Mouse (Mus musculus) lung, postnatal 4 days (tissue): Measurements from ENCODE around the gene Nt5c2.
"Not testable (repeated sequence)": the region's sequence is repeated elsewhere in the genome, so short reads cannot be mapped to it uniquely, and the experiment has no call there.

ENCODE experiments used
- DNase-seq, 2 experiments: peaks; one replicate each; pipeline ENCODE4 v3.0.0; 2021

The Nt5c2 gene

DNA sequence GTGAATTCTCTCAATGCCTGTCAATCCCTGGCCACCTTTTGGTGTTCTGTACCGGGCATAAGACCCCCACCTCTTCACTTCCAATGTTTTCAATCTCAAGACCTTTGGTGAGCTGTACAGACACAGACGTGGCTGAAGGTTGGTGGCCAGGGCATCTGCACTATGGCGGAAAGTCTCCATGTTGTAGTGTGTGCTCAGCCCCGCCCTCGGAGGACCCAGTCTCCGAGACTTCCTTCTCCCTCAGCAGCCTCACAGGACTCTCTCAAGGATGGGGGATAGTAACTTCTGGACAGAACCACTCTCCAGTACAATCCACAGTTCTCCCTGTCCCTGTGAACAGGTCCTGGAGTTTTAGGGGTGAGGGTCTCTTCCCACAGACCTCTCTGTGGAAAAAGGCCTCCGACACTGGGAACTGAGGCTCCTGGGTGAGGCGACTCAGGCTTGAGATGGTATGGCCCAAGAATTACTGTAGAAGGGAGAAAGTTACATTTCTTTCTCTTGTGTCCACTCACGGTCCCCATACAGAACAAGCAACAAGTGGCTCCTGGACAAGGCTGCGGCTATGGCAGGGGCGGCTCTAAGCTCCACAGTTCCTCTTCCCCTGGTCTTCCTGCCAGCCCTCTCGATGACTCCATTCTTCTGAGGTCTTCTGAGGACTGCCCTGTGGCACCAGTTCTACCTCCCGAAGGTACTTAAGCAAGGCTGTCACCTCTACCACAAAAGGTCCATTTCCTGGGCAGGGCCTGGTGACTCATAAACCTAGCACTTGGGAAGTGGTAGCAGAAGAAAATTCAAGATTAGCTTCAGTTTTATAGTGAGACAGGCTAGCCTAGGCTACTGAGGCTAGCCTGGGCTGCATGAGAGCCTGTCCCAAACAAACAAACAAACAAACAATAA, 30.0 kb downstream of the Nt5c2 start:
- peak; percentile 49 to 53 for DNase-seq

DNA sequence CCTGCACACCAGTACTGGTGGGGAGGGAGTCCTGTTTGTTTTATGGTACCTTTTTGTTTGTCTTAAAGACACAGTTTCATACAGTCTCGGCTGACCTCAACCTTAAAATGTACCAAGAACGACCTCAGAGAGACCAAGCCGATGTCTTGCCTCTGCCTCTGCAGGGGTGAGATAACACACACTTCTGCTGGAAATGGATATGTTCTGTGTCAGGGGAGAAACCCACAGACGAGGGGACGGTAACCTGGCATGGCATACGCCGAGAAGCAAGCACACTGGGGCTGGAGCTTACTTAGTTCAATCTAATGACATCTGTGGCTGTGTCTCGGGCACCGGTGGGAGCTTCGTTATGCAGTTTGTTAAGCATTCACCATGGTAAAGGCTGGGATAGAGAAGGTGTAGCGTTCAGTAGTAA, 31.0 kb downstream of the Nt5c2 start:
- no peak for DNase-seq

GRCm38 (mm10) chr19:46983352-46983965, 31.5 kb downstream of the Nt5c2 start:
- no peak for DNase-seq

- DNase-seq: no peak
These were observed 33.5 kb downstream of the Nt5c2 start for GRCm38 (mm10) chr19:46981462-46981861.

DNA sequence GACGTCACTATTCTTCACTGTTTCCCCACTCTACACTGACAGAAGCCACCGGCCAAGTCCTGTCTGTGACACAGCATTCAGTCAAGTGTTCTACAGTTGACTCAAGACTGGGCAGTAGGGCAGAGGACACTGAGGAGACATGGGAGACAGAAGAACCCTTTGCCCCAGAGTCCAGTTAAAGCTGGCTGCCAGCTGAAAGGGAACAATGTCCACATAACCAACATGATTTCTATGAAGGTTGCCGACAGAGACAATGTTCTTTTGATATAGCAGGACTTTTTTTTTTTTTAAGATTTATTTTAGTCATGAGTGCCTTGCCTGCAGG, 35.2 kb downstream of the Nt5c2 start:
- no peak for DNase-seq

GRCm38 (mm10) chr19:46978920-46979780, 35.8 kb downstream of the Nt5c2 start:
- no peak for DNase-seq

GRCm38 (mm10) chr19:46978069-46978468, 36.9 kb downstream of the Nt5c2 start:
- DNase-seq: not testable (repeated sequence)

GRCm38 (mm10) chr19:46977460-46977859, 37.5 kb downstream of the Nt5c2 start:
- no peak for DNase-seq

DNA sequence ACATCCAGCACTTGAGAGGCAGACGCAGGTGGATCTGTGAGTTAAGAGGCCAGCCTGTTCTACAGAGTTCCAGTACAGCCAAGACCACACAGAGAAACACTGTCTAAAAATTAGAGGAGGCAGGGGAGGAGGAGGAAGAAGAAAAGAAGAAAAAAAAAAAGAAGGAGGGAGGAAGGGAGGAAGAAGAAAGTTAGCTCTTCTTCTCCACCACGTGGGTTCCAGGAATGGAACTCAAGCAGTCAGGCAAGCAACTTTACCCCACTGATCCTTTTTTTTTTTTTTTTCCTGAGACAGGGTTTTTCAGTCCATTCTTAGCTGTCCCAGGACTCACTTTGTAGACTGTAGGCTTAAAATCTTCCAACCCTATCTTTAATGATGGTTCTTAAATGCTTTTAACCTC, 38.2 kb downstream of the Nt5c2 start:
- DNase-seq: no peak

- DNase-seq: no peak
These were observed 39.0 kb downstream of the Nt5c2 start for GRCm38 (mm10) chr19:46975997-46976396.

- peak in 1 of 2 experiments; percentile 76 for DNase-seq
These were observed 39.4 kb downstream of the Nt5c2 start for GRCm38 (mm10) chr19:46975565-46975964.

DNA sequence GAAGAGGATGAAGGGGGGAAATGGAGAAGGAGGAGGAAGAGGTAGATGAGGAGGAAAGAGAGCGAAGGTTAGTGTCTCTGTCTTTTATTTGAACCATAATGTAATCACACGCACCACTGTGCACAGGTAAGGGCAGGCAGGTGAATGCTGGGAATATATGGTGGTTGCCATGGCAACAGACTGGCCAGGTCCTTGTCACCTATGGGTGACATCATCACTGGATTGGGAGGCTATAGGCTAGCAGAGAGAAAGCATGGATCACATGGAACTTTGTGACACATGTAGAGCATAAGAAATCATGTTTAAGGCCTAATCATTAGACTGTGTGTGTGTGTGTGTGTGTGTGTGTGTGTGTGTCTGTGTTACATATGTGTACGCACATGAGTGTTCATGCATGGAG, 42.8 kb downstream of the Nt5c2 start:
- no peak for DNase-seq

DNA sequence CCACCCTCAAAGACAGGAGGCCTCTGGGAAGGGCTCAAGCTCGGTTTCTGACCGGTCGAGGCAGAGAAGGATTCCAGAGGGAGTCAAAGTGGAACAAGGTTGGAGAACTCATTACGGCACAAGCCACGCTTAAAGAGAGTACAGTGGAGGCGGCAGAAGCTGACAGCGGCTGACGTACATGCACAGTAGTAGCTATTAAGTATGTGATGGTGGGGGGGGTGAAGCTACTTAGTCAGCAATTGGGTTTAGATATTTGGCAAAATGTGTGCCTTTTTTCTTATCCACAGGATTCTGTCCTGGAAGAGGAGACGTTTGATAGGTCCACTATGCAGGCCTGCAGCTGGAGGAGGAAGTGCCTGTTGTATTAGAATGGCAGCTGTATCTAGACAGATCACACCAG, 43.2 kb downstream of the Nt5c2 start:
- DNase-seq: no peak

DNA sequence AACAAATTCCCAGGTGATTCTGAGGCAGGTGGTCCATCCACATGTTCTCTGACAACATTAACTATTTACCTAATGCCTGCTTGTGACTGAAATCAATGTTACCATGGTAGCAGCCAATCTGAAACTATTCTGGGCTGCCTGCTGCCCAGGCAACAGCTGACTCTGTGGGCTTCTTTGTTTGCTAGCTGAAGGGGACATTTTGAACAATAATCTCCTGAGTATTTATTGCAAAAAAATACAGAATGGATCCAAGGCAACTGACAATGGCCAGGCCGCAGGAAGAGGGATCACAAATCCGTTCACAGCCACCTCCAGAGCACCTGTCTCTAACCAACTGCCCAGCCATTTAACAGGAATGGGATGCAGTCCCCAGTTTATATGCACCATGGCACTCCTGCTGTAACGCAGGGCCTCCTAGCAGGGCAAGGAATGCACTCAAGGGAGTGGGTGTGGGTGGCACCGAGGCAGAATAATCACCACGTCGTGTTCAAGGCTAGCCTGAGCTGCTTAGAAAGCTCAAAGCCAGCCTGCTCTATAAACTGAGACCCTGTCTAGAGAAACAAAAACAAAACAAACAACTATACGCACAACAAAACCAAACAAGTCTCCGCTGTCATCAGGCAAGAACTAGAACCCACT, 43.8 kb downstream of the Nt5c2 start:
- DNase-seq: no peak

- DNase-seq: peak; percentile 44 to 59
These were observed 44.7 kb downstream of the Nt5c2 start for GRCm38 (mm10) chr19:46970121-46970729.

GRCm38 (mm10) chr19:46969286-46969985, 45.5 kb downstream of the Nt5c2 start:
- DNase-seq: peak; percentile 49 to 58

DNA sequence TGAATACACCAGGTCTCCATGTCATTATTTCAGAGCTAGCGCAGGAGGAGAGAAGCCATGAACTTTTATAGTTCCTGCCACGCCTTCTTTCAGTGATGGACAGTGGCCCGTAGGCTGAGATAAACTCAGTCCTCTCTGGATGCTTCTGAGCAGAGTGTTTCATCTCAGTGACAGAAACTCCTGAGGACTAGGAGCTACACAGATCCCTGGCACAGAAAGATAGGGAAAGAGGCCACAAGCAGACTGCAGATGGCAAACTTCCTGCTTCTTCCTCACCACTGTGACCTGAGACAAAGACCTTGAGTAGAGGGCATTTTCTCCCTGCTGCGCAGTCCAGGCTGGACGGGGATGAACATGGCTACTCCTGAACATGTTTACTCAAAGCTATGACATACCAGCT, 46.1 kb downstream of the Nt5c2 start:
- no peak for DNase-seq

GRCm38 (mm10) chr19:46967861-46968260, 47.1 kb downstream of the Nt5c2 start:
- no peak for DNase-seq

- DNase-seq: no peak
These were observed 48.6 kb downstream of the Nt5c2 start for GRCm38 (mm10) chr19:46966330-46966729.

- DNase-seq: no peak
These were observed 49.5 kb downstream of the Nt5c2 start for GRCm38 (mm10) chr19:46965496-46965895.

- DNase-seq: no peak
These were observed 50.6 kb downstream of the Nt5c2 start for GRCm38 (mm10) chr19:46964353-46964752.

DNA sequence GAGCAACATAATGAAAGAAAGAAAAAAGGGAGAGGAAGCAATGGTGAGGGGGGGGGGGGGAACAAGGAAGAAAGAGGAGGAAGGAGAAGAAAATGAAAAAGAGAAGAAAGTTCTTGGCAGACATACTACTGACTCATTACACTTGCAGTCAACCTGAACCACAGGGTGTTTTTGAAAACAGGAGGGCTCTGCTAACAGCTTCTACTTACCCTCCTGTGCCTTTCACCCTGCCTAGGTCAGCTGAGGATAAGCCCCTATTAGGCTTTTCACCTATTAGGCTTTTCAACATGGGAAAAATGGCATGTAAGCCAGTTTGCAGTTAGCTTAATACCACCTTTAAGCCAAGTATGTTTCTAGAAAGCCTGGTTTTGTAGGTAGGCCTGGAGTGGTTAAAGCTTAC, 51.5 kb downstream of the Nt5c2 start:
- DNase-seq: no peak
